Mouse (Mus musculus) stomach, postnatal 0 days (tissue): ENCODE measurements at regions not wholly inside any gene's neighbourhood (a gene's known extent, or its start where the extent isn't known, plus 50 kb on each side); places are given as distances from the start of the nearest gene placed in this dataset.

ENCODE experiments used
- ATAC-seq: fragments of 200-750 bp; cut with Nextera tagmentation; 2 replicates; pipeline ENCODE4 v1.8.0; 2017; ENCODE audit not compliant: low FRiP score, low TSS enrichment
- DNase-seq: peaks from one replicate; pipeline ENCODE4 v3.0.0-alpha.2; 2016; ENCODE audit warnings: low spot score
- H3K27ac ChIP-seq: fragments of 300-500 bp; sonication (generic); replicated peaks from 2 replicates; pipeline ENCODE4 v1.5.1; 2014; ENCODE audit warnings: mild to moderate bottlenecking, control low read depth
- H3K27me3 ChIP-seq: fragments of 300-500 bp; sonication (generic); 2 replicates; pipeline ENCODE4 v1.6.1; 2014; ENCODE audit warnings: low read length; ENCODE audit not compliant: control insufficient read depth, insufficient read depth
- H3K36me3 ChIP-seq: fragments of 300-500 bp; sonication (generic); 2 replicates; pipeline ENCODE4 v1.6.1; 2014; ENCODE audit warnings: low read length, mixed read lengths; ENCODE audit not compliant: control insufficient read depth, insufficient read depth
- H3K4me1 ChIP-seq: fragments of 300-500 bp; sonication (generic); replicated peaks from 2 replicates; pipeline ENCODE4 v1.6.1; 2014; ENCODE audit warnings: antibody characterized with exemption; ENCODE audit not compliant: control insufficient read depth, insufficient read depth
- H3K4me2 ChIP-seq: fragments of 300-500 bp; sonication (generic); replicated peaks from 2 replicates; pipeline ENCODE4 v1.6.1; 2014; ENCODE audit warnings: low read depth, mild to moderate bottlenecking, control low read depth, moderate library complexity
- H3K4me3 ChIP-seq: fragments of 300-500 bp; sonication (generic); 2 replicates; pipeline ENCODE4 v1.5.1; 2014; ENCODE audit warnings: low read depth, low read length, control low read depth
- H3K9ac ChIP-seq: fragments of 300-500 bp; sonication (generic); 2 replicates; pipeline ENCODE4 v1.6.1; 2014; ENCODE audit warnings: mild to moderate bottlenecking, low read length, control low read depth, mixed read lengths
- H3K9me3 ChIP-seq: fragments of 300-500 bp; sonication (generic); 2 replicates; pipeline ENCODE4 v1.6.1; 2016; ENCODE audit warnings: low read length; ENCODE audit not compliant: control insufficient read depth
- CTCF ChIP-seq: IDR thresholded peaks from 2 replicates; pipeline ENCODE4 v1.5.1; 2016; ENCODE audit warnings: antibody characterized with exemption, low read depth, mild to moderate bottlenecking, moderate library complexity
- EP300 ChIP-seq: optimal IDR thresholded peaks from 2 replicates; pipeline ENCODE3; 2016; ENCODE audit warnings: antibody characterized with exemption
- WGBS: fragments of 180-500 bp; shearing (Covaris S2); extraction: QIAGEN DNeasy Blood & Tissue Kit; methylation state at CpG from one replicate; pipeline ENCODE4 v1.1.7; 2014; 5-methylcytosine and 5-hydroxymethylcytosine counted together

GRCm38 (mm10) chr6:49671912-49672311 lies 150.6 kb upstream of the Npy start:
- H3K4me3 ChIP-seq, result no peak overlapping the region
- no peak for ATAC-seq
- TF ChIP-seq EP300, result no peak
- TF ChIP-seq CTCF, result no peak

GRCm38 (mm10) chr6:49686776-49687175 lies 135.7 kb upstream of the Npy start:
- ATAC-seq (no peak), DNase-seq (no peak)
- Histone ChIP-seq H3K9ac (no peak overlapping the region), H3K36me3 (no peaks in the 10 kb centered on the region), H3K9me3 (no peaks in the 10 kb centered on the region), H3K4me2 (no peak overlapping the region), H3K27me3 (no peaks in the 10 kb centered on the region), H3K4me3 (no peak overlapping the region), H3K27ac (no peak overlapping the region), H3K4me1 (no peaks in the 10 kb centered on the region)
- TF ChIP-seq CTCF, result no peak
- TF ChIP-seq EP300, result no peak
- 54% methylated on average over 4 of the region's 4 CpGs for WGBS

More at GRCm38 (mm10) chr6:49671912-49672311, 150.6 kb upstream of the Npy start:
- Histone ChIP-seq H3K4me2 (no peak overlapping the region), H3K9ac (no peak overlapping the region), H3K27ac (no peak overlapping the region), H3K27me3 (no peaks in the 10 kb centered on the region), H3K9me3 (no peaks in the 10 kb centered on the region), H3K36me3 (no peaks in the 10 kb centered on the region), H3K4me1 (no peaks in the 10 kb centered on the region)
- 85% methylated on average over 2 of the region's 2 CpGs for WGBS
- DNase-seq, result no peak

- DNase-seq (no peak), ATAC-seq (no peak)
- no peak overlapping the region for H3K4me2 ChIP-seq
- H3K4me1 ChIP-seq, result no peaks in the 10 kb centered on the region
- 35% methylated on average over 6 of the region's 6 CpGs for WGBS
- H3K4me3 ChIP-seq, result no peak overlapping the region
- TF ChIP-seq EP300, result no peak
- TF ChIP-seq CTCF, result no peak
- no peaks in the 10 kb centered on the region for H3K9me3 ChIP-seq
- no peak overlapping the region for H3K27ac ChIP-seq
- no peaks in the 10 kb centered on the region for H3K27me3 ChIP-seq
- H3K9ac ChIP-seq, result no peak overlapping the region
- H3K36me3 ChIP-seq, result no peaks in the 10 kb centered on the region
These were observed 130.4 kb upstream of the Npy start for GRCm38 (mm10) chr6:49692032-49692539.

- no peak overlapping the region for H3K27ac ChIP-seq
- ATAC-seq (no peak), DNase-seq (no peak)
- no peak overlapping the region for H3K9ac ChIP-seq
- TF ChIP-seq EP300 (no peak), CTCF (no peak)
- 76% methylated on average over 5 of the region's 5 CpGs for WGBS
- no peaks in the 10 kb centered on the region for H3K9me3 ChIP-seq
- H3K4me1 ChIP-seq, result no peaks in the 10 kb centered on the region
- no peak overlapping the region for H3K4me2 ChIP-seq
- no peaks in the 10 kb centered on the region for H3K27me3 ChIP-seq
- H3K4me3 ChIP-seq, result no peak overlapping the region
- H3K36me3 ChIP-seq, result no peaks in the 10 kb centered on the region
These were observed 127.7 kb upstream of the Npy start for GRCm38 (mm10) chr6:49694851-49695250.

GRCm38 (mm10) chr6:49696990-49697389 lies 125.5 kb upstream of the Npy start:
- Histone ChIP-seq H3K4me3 (no peak overlapping the region), H3K27me3 (no peaks in the 10 kb centered on the region), H3K36me3 (no peaks in the 10 kb centered on the region), H3K9me3 (no peaks in the 10 kb centered on the region), H3K4me1 (no peaks in the 10 kb centered on the region), H3K9ac (no peak overlapping the region), H3K27ac (no peak overlapping the region), H3K4me2 (no peak overlapping the region)
- WGBS, result 84% methylated on average over 10 of the region's 10 CpGs
- no peak for TF ChIP-seq EP300
- TF ChIP-seq CTCF, result no peak
- DNase-seq (no peak), ATAC-seq (no peak)

GRCm38 (mm10) chr6:49701453-49701852 lies 121.1 kb upstream of the Npy start:
- DNase-seq, result no peak
- no peak for TF ChIP-seq CTCF
- no peak for TF ChIP-seq EP300
- WGBS, result 75% methylated on average over 7 of the region's 7 CpGs
- H3K4me2 ChIP-seq, result no peak overlapping the region
- H3K27ac ChIP-seq, result no peak overlapping the region
- H3K4me1 ChIP-seq, result no peaks in the 10 kb centered on the region
- no peak for ATAC-seq
- no peaks in the 10 kb centered on the region for H3K27me3 ChIP-seq
- no peaks in the 10 kb centered on the region for H3K9me3 ChIP-seq
- no peak overlapping the region for H3K4me3 ChIP-seq
- H3K9ac ChIP-seq, result no peak overlapping the region
- H3K36me3 ChIP-seq, result no peaks in the 10 kb centered on the region
